Mouse (Mus musculus) kidney, adult 9 months (tissue): ENCODE measurements at regions not wholly inside any gene's neighbourhood (a gene's known extent, or its start where the extent isn't known, plus 50 kb on each side); places are given as distances from the start of the nearest gene placed in this dataset.

Source experiments
- DNase-seq: peaks from one replicate; pipeline ENCODE4 v3.0.0; 2022

- DNase-seq = peak; percentile 54
Measured at GRCm38 (mm10) chr7:113441906-113442305, 53.5 kb upstream of the Pth start.

- DNase-seq = peak; percentile 75
Measured at GRCm38 (mm10) chr7:113443566-113443965, 55.2 kb upstream of the Pth start.

- DNase-seq = peak; percentile 40
Measured at GRCm38 (mm10) chr7:113444991-113445390, 56.6 kb upstream of the Pth start.

- DNase-seq = peak; percentile 67
Measured at GRCm38 (mm10) chr7:113460406-113460805, 53.2 kb upstream of the Far1 start.

- peak; percentile 62 for DNase-seq
Measured at GRCm38 (mm10) chr7:113462286-113462685, 51.3 kb upstream of the Far1 start.
